Mouse (Mus musculus) layer of hippocampus, adult 8-10 months (tissue): Measurements from ENCODE around the gene Galnt12. TPM values are rescaled to one million over a fixed set of nuclear protein-coding genes. Genes with fewer than 3 reads are reported as not detected.

Source experiments
- DNase-seq, 2 experiments: peaks; one replicate each; pipeline ENCODE4 v3.0.0; 2022; ENCODE audit warnings: low spot score in 2 of 2
- total RNA-seq, 4 experiments: library from RNA; stranded (reverse); gene quantifications; 2 replicates each; pipeline ENCODE4 v1.2.4; 2022

Galnt12 gene
- total RNA-seq, 4 experiments from 2014 or later, result 0.87 to 1.7 (median 1.4) TPM

- DNase-seq, result no peak
These were observed 1.9 kb downstream of the Galnt12 start for GRCm38 (mm10) chr4:47093647-47094046.

GRCm38 (mm10) chr4:47103561-47103960 lies 11.9 kb downstream of the Galnt12 start:
- DNase-seq, result no peak

DNA sequence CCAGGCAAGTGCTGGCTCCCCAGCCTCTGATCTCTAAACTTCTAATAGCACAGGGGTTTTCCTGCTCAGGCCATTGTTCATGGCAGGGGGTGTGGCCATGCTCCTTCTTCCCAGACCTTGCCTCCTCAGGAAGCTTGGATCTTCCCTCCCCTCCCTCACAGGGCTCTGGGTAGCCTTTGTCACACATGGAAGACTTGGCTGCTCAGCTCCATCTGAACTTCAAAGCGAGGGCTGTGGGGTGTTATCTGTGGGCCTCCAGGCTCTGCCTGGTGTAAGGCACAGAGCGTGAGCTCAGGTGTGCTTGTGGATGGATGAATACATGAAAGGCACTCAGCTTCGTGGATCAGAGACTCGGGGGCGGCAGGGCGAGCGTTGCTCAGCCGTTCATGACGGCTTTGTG lies 20.2 kb downstream of the Galnt12 start:
- DNase-seq, result no peak

GRCm38 (mm10) chr4:47112560-47112959 lies 20.9 kb downstream of the Galnt12 start:
- DNase-seq, result no peak

GRCm38 (mm10) chr4:47122051-47122706 lies 30.5 kb downstream of the Galnt12 start:
- DNase-seq, result peak in 1 of 2 experiments; percentile 57

GRCm38 (mm10) chr4:47124140-47124711 lies 32.5 kb downstream of the Galnt12 start:
- peak; percentile 36 to 68 for DNase-seq

GRCm38 (mm10) chr4:47128515-47128914 lies 36.8 kb downstream of the Galnt12 start:
- peak in 1 of 2 experiments; percentile 20 for DNase-seq

- no peak for DNase-seq
These were observed 37.9 kb downstream of the Galnt12 start for GRCm38 (mm10) chr4:47129572-47129971.

DNA sequence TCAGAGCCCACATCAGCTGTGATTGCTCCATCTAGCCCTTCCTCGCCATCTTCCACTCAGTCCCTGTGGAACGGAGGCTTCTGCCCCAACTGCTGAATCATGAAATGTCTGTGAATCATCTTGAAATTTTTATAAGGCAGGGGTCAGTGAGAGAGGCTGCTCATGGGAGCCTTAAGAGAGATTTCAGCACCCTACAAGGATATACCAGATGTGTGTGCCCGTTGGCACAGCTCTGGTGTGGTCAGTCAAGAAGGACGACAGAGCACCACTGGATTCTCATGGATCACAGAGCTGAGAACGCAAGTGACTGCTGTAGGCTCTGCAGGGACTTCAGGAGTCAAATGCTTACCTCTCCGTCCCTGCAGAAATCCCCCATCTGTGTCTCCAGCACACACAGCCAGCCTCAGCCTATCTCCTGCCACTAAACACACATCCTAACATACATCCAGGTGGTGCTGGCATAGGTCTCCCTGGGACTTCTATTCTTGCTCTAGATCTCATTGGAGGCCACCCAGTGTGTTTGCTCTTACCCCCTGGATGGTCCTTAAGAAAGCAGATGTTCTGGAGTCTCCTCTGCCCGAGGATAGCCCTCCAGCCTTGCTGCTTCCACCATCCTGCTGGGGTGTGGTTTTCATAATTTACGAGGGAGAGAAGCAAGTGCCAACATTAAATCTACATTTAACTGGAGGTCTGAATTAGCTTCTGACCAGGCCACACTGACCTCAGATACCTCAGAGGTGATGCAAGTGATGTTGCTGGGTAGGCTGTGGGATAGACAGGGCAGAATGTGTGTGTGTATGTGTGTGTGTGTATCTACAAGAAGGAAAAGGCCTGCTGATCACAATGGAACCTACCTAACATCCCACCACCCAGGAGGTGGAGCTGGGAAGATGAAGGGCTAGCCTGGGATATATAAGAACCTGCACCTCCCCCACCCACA lies 38.7 kb downstream of the Galnt12 start:
- no peak for DNase-seq

DNA sequence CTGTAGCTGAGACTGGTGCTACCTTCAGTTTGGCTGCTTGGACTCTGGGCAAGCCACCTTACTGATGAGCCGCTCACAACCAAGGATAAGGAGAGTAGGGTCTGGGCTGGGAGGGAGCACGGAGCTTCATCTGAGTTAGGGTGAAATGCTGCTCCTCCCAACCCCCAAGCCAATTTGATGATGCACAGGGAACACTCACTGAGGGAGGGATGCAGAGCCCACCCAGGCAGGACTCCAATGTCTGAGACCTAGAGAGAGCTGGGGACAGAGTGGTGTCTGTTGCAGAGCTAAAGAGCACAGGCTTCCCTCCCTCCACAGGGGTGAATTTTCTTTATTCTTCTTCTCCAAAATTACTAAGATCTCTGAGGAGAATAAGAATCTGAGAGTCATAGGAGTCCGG lies 40.2 kb downstream of the Galnt12 start:
- DNase-seq, result no peak

DNA sequence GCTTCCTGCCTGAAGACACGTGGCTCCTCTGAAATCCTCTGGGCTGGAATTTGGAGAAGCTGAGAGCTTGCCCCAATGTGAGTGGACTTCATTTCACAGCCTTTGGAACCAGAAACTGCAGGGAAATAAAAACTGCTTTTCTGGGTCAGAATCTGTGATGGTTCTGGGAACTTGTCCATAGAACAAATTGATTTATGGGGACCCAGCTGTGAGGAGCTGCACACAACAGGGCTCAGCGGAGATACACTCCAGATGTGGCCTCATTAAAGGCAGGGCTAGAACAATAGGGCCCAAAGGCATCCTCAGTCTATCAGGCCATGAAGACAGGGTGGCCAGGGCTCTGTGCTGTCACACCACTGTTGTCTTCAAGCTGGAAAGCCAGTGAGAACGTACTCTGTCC lies 40.7 kb downstream of the Galnt12 start:
- no peak for DNase-seq

GRCm38 (mm10) chr4:47136699-47137101 lies 45.0 kb downstream of the Galnt12 start:
- DNase-seq, result no peak

DNA sequence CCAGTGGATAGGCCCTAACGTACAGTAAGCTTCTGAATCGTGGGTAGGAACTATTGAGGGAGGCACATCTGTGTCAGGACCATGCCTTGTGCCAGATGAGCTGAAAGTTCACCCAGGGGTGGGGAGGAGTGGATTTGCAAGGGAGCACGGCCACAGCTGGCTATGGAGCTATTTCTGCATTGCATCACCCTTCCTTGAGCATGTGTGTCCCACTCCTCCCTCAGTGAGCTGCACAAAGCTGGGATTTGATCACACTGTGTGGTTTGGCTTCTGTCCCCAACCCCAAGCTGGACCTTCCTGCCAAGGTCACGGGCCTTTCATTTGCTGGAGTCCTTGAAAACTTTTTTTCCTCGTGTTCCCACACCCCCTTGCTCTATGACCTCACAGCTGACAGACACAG lies 45.8 kb downstream of the Galnt12 start:
- DNase-seq, result no peak

- DNase-seq, result no peak
These were observed 46.7 kb downstream of the Galnt12 start for GRCm38 (mm10) chr4:47138411-47138810.

- no peak for DNase-seq
These were observed 47.5 kb downstream of the Galnt12 start for GRCm38 (mm10) chr4:47138967-47139777.

- no peak for DNase-seq
These were observed 48.6 kb downstream of the Galnt12 start for GRCm38 (mm10) chr4:47140301-47140700.

- no peak for DNase-seq
These were observed 49.9 kb downstream of the Galnt12 start for GRCm38 (mm10) chr4:47141444-47142154.

GRCm38 (mm10) chr4:47143849-47144248 lies 52.1 kb downstream of the Galnt12 start:
- DNase-seq, result no peak

- no peak for DNase-seq
These were observed 53.6 kb downstream of the Galnt12 start for GRCm38 (mm10) chr4:47145341-47145740.

DNA sequence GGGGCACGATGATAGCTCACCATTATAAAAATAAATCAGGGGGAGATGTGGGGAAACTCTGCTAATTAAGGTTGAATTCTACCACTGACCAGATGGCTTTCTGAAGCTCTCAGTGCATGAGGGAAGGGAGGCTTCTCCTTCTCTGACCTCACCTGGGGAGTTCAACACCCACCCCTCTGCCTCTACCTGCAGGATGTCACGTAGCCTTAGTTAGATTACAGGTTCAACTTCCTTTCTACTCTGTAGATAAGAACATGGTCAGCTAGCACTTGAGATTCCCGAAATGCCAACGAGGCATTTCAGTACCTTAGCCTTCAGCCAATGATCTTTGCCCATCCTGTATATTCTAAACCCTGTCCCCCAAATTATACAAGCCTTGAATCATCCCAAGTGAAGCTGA lies 54.9 kb downstream of the Galnt12 start:
- DNase-seq, result no peak

- DNase-seq, result no peak
These were observed 58.3 kb downstream of the Galnt12 start for GRCm38 (mm10) chr4:47149963-47150362.
